Mouse (Mus musculus): ENCODE data around the gene Paqr3. TPM values are rescaled to one million over a fixed set of nuclear protein-coding genes. Genes with fewer than 3 reads are reported as not detected.

The Paqr3 gene
- polyA plus RNA-seq, 1 experiment from 2014 or later, result 3.6 TPM

DNA sequence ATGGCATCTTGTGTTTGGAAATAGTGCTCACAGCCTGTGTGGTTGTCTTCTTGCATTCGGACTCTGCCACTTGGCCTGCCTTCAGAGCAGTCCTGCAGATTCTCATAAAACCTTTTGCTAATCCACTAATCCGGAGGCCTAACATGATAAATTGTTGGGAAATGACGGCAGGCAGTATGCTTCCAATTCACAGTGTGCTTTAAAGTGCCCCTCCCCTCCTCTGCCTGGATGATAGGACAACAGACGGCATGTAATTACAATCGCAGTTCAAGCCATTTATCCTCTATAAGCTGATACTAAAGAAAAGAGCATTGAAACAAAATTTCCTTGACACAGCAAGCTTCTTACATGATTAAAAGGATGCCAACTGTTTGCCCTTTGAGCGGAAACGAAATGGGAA, 33.7 kb downstream of the Paqr3 start:
- no peak overlapping the region for H3K27ac ChIP-seq (ENCODE audit: low read depth)
- no peaks in the 10 kb centered on the region for H3K9me3 ChIP-seq (ENCODE audit: control insufficient read depth, low read length)
- no peak overlapping the region for H3K4me2 ChIP-seq (ENCODE audit: low read length)
- H3K9ac ChIP-seq (ENCODE audit: low read length), result no peak overlapping the region
- no peaks in the 10 kb centered on the region for H3K27me3 ChIP-seq (replicated peaks; ENCODE audit: control insufficient read depth, insufficient read depth, low read length)
- ATAC-seq (replicated peaks; ENCODE audit: low FRiP score, low TSS enrichment, low read depth), result no peak
- H3K4me3 ChIP-seq (ENCODE audit: low read depth, low read length), result no peak overlapping the region
- H3K4me1 ChIP-seq (replicated peaks; ENCODE audit: control insufficient read depth, insufficient read depth, low read length), result no peaks in the 10 kb centered on the region
- no peaks in the 10 kb centered on the region for H3K36me3 ChIP-seq (ENCODE audit: control insufficient read depth, insufficient read depth, low read length)
- DNase-seq (ENCODE audit: low spot score), result no peak
- 67% methylated on average over 7 of the region's 7 CpGs for WGBS

GRCm38 (mm10) chr5:97076167-97076566, 35.2 kb downstream of the Paqr3 start:
- Histone ChIP-seq H3K4me3 (ENCODE audit: low read depth, low read length) (no peak overlapping the region), H3K4me2 (ENCODE audit: low read length) (no peak overlapping the region), H3K27ac (ENCODE audit: low read depth) (no peak overlapping the region), H3K36me3 (ENCODE audit: control insufficient read depth, insufficient read depth, low read length) (no peaks in the 10 kb centered on the region; the same call in 1 of the 2 replicates), H3K27me3 (replicated peaks; ENCODE audit: control insufficient read depth, insufficient read depth, low read length) (no peaks in the 10 kb centered on the region), H3K9ac (ENCODE audit: low read length) (no peak overlapping the region), H3K4me1 (replicated peaks; ENCODE audit: control insufficient read depth, insufficient read depth, low read length) (no peaks in the 10 kb centered on the region), H3K9me3 (ENCODE audit: control insufficient read depth, low read length) (no peaks in the 10 kb centered on the region)
- DNase-seq (ENCODE audit: low spot score), result no peak
- no peak for ATAC-seq (replicated peaks; ENCODE audit: low FRiP score, low TSS enrichment, low read depth)
- WGBS, result 82% methylated on average over 5 of the region's 5 CpGs

DNA sequence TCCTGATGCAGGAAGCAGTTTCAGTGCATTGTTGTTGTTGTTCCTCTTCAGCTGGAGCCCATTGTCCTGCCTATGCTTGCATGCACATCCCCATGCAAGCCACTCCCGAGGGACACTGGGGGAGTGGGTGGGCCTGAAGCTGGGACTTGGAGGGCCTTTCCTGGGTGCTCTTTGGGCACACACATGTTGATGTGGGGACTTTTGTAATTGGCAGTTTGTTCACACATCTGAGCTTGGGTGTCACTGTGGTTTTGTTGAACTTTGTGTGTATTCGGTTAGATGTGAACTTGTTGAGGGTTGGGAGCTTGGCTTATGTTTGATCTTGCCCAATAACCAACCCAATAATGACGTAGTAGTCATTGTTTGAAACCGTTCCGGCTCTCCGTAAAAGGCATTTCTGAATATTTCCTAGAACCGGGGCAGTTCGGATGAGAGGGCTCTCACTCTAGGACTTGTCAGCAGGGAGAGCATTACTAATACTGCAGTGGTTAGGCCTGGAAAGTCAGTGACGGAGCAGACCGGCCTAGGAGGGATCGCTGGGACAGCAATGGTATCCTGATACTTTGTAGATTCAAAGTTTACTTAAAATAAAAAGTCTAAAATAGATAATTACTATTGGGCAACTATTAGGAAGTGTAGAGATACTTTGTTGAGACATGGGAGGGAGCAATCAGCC, 35.8 kb downstream of the Paqr3 start:
- WGBS, result 93% methylated on average over 11 of the region's 11 CpGs
- H3K4me2 ChIP-seq (ENCODE audit: low read length), result no peak overlapping the region
- H3K4me3 ChIP-seq (ENCODE audit: low read depth, low read length), result no peak overlapping the region
- no peaks in the 10 kb centered on the region; the same call in 1 of the 2 replicates for H3K36me3 ChIP-seq (ENCODE audit: control insufficient read depth, insufficient read depth, low read length)
- no peak overlapping the region for H3K27ac ChIP-seq (ENCODE audit: low read depth)
- no peaks in the 10 kb centered on the region for H3K9me3 ChIP-seq (ENCODE audit: control insufficient read depth, low read length)
- no peaks in the 10 kb centered on the region for H3K27me3 ChIP-seq (replicated peaks; ENCODE audit: control insufficient read depth, insufficient read depth, low read length)
- no peak overlapping the region for H3K9ac ChIP-seq (ENCODE audit: low read length)
- no peaks in the 10 kb centered on the region for H3K4me1 ChIP-seq (replicated peaks; ENCODE audit: control insufficient read depth, insufficient read depth, low read length)
- no peak for ATAC-seq (replicated peaks; ENCODE audit: low FRiP score, low TSS enrichment, low read depth)
- no peak for DNase-seq (ENCODE audit: low spot score)

DNA sequence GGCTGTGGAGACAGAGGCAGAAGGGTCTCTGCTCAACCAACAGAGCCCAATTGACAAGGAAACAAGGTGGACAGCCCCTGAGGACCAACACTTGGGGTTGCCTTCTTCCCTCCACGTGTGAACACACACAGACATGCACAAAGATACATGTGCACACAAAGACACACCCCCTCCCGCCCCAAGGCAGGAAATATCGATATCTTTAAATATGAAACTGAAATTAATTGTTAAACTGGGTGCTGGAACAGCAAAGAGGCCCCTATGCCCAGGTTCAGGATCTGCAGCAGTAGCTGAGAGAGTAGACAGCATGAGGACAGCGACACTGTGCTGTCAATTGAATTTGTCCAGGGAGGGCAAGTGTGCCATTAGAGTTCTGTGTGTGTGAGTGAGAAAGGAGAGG, 45.6 kb downstream of the Paqr3 start:
- no peak for DNase-seq (ENCODE audit: low spot score)
- Histone ChIP-seq H3K9me3 (ENCODE audit: control insufficient read depth, low read length) (no peaks in the 10 kb centered on the region), H3K4me1 (replicated peaks; ENCODE audit: control insufficient read depth, insufficient read depth, low read length) (no peaks in the 10 kb centered on the region), H3K27ac (ENCODE audit: low read depth) (no peak overlapping the region), H3K4me3 (ENCODE audit: low read depth, low read length) (no peak overlapping the region), H3K9ac (ENCODE audit: low read length) (no peak overlapping the region), H3K4me2 (ENCODE audit: low read length) (no peak overlapping the region), H3K27me3 (replicated peaks; ENCODE audit: control insufficient read depth, insufficient read depth, low read length) (no peaks in the 10 kb centered on the region), H3K36me3 (ENCODE audit: control insufficient read depth, insufficient read depth, low read length) (peaks cover 57% of the 10 kb centered on the region)
- 90% methylated on average over 4 of the region's 4 CpGs for WGBS
- ATAC-seq (replicated peaks; ENCODE audit: low FRiP score, low TSS enrichment, low read depth), result no peak

DNA sequence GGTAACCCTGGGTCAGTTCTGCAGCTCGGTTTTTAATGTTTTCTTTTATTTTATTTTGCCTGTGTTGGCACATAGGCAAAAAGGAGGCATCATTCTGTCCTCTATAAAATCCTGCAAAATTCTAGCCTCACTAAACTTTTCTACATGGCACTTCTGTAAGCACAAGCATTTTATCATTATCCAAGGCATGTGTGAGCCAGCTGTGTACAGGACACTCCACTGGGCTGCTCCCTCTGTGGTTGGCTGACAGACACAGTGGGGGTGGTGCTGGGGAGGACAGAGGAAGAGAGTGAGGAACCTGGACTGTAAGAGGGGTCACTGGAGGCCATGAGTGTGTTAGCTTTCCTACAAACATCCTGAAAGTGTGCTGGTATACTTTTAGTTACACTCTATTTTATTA, 49.4 kb downstream of the Paqr3 start:
- DNase-seq (ENCODE audit: low spot score), result peak; percentile 28
- Histone ChIP-seq H3K27ac (ENCODE audit: low read depth) (no peak overlapping the region), H3K9ac (ENCODE audit: low read length) (no peak overlapping the region), H3K4me2 (ENCODE audit: low read length) (no peak overlapping the region), H3K4me3 (ENCODE audit: low read depth, low read length) (no peak overlapping the region), H3K27me3 (replicated peaks; ENCODE audit: control insufficient read depth, insufficient read depth, low read length) (no peaks in the 10 kb centered on the region), H3K9me3 (ENCODE audit: control insufficient read depth, low read length) (no peaks in the 10 kb centered on the region), H3K36me3 (ENCODE audit: control insufficient read depth, insufficient read depth, low read length) (peaks cover 48% of the 10 kb centered on the region), H3K4me1 (replicated peaks; ENCODE audit: control insufficient read depth, insufficient read depth, low read length) (0 out of 2 replicates have a peak, but pooled peaks cover 4% of the 10 kb centered on the region)
- ATAC-seq (replicated peaks; ENCODE audit: low FRiP score, low TSS enrichment, low read depth), result no peak
- WGBS, result 53% methylated on average over 1 of the region's 1 CpGs

- Histone ChIP-seq H3K36me3 (ENCODE audit: control insufficient read depth, insufficient read depth, low read length) (peaks cover 44% of the 10 kb centered on the region), H3K4me2 (ENCODE audit: low read length) (no peak overlapping the region)
- no peak for ATAC-seq (replicated peaks; ENCODE audit: low FRiP score, low TSS enrichment, low read depth)
Observed at GRCm38 (mm10) chr5:97060864-97061263, 50.5 kb downstream of the Paqr3 start.

GRCm38 (mm10) chr5:97056791-97057450, 54.5 kb downstream of the Paqr3 start:
- Histone ChIP-seq H3K4me2 (ENCODE audit: low read length) (no peak overlapping the region), H3K4me1 (replicated peaks; ENCODE audit: control insufficient read depth, insufficient read depth, low read length) (0 out of 2 replicates have a peak, but pooled peaks cover 5% of the 10 kb centered on the region), H3K4me3 (ENCODE audit: low read depth, low read length) (no peak overlapping the region), H3K36me3 (ENCODE audit: control insufficient read depth, insufficient read depth, low read length) (peaks cover 24% of the 10 kb centered on the region), H3K9ac (ENCODE audit: low read length) (no peak overlapping the region), H3K27ac (ENCODE audit: low read depth) (no peak overlapping the region; the same call in 1 of the 2 replicates), H3K9me3 (ENCODE audit: control insufficient read depth, low read length) (no peaks in the 10 kb centered on the region), H3K27me3 (replicated peaks; ENCODE audit: control insufficient read depth, insufficient read depth, low read length) (no peaks in the 10 kb centered on the region)
- WGBS, result 41% methylated on average over 12 of the region's 12 CpGs
- peak; percentile 61 for DNase-seq (ENCODE audit: low spot score)
- peak; percentile 88 for ATAC-seq (replicated peaks; ENCODE audit: low FRiP score, low TSS enrichment, low read depth)

More at GRCm38 (mm10) chr5:97060864-97061263, 50.5 kb downstream of the Paqr3 start:
- 61% methylated on average over 3 of the region's 3 CpGs for WGBS
- H3K4me3 ChIP-seq (ENCODE audit: low read depth, low read length), result no peak overlapping the region
- peak; percentile 47 for DNase-seq (ENCODE audit: low spot score)
- H3K9me3 ChIP-seq (ENCODE audit: control insufficient read depth, low read length), result no peaks in the 10 kb centered on the region
- H3K27me3 ChIP-seq (replicated peaks; ENCODE audit: control insufficient read depth, insufficient read depth, low read length), result no peaks in the 10 kb centered on the region
- 0 out of 2 replicates have a peak, but pooled peaks cover 5% of the 10 kb centered on the region for H3K4me1 ChIP-seq (replicated peaks; ENCODE audit: control insufficient read depth, insufficient read depth, low read length)
- H3K27ac ChIP-seq (ENCODE audit: low read depth), result no peak overlapping the region
- H3K9ac ChIP-seq (ENCODE audit: low read length), result no peak overlapping the region

DNA sequence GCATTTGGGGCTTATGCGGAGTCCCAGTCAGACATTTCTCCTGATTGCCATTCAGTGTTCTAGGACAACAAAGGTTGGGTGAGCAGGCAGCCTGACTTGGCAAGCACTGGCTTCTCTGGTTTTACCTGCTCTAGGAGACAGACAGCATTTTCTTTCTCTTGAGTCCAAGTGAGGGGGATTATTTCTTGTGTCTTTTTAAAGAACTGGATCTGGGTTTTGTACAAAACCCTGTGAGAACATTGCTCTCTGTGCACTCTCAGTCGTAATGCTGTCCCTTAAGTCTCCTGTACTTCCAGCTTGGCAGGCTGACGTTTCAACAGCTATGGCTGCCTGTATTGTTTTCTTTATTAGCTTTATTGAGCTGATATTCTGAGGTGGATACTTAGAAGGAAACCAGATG, 55.0 kb downstream of the Paqr3 start:
- H3K27me3 ChIP-seq (replicated peaks; ENCODE audit: control insufficient read depth, insufficient read depth, low read length), result no peaks in the 10 kb centered on the region
- no peaks in the 10 kb centered on the region for H3K9me3 ChIP-seq (ENCODE audit: control insufficient read depth, low read length)
- ATAC-seq (replicated peaks; ENCODE audit: low FRiP score, low TSS enrichment, low read depth), result 0 out of 2 replicates have a peak, but pooled peaks have one; percentile 9
- no peak overlapping the region for H3K4me3 ChIP-seq (ENCODE audit: low read depth, low read length)
- WGBS, result 65% methylated on average over 3 of the region's 3 CpGs
- 0 out of 2 replicates have a peak, but pooled peaks cover 5% of the 10 kb centered on the region for H3K4me1 ChIP-seq (replicated peaks; ENCODE audit: control insufficient read depth, insufficient read depth, low read length)
- no peak overlapping the region for H3K9ac ChIP-seq (ENCODE audit: low read length)
- H3K36me3 ChIP-seq (ENCODE audit: control insufficient read depth, insufficient read depth, low read length), result peaks cover 24% of the 10 kb centered on the region
- H3K27ac ChIP-seq (ENCODE audit: low read depth), result no peak overlapping the region
- peak; percentile 46 for DNase-seq (ENCODE audit: low spot score)
- no peak overlapping the region for H3K4me2 ChIP-seq (ENCODE audit: low read length)

All from intestine, embryonic 14.5 days (tissue).